Mouse (Mus musculus) splenic B cell, adult 2 months (primary cell): ENCODE results near the gene Ube2d2b.
A peak's percentile ranks its signal among the peaks of the same experiment; 100 is the strongest.

Experiments used
- DNase-seq: peaks from one replicate; pipeline ENCODE4 v3.0.0-alpha.2; 2011; ENCODE audit warnings: low read depth, low spot score
- H3K27me3 ChIP-seq: 2 replicates; pipeline ENCODE4 v1.6.1; 2012; ENCODE audit warnings: mild to moderate bottlenecking, low read length, moderate library complexity, mixed read lengths; ENCODE audit not compliant: control insufficient read depth, poor library complexity, insufficient read depth, severe bottlenecking
- H3K36me3 ChIP-seq: 2 replicates; pipeline ENCODE4 v1.6.1; 2012; ENCODE audit warnings: mild to moderate bottlenecking, low read length, moderate library complexity, mixed read lengths; ENCODE audit not compliant: control insufficient read depth, poor library complexity, insufficient read depth, severe bottlenecking

The Ube2d2b gene

DNA sequence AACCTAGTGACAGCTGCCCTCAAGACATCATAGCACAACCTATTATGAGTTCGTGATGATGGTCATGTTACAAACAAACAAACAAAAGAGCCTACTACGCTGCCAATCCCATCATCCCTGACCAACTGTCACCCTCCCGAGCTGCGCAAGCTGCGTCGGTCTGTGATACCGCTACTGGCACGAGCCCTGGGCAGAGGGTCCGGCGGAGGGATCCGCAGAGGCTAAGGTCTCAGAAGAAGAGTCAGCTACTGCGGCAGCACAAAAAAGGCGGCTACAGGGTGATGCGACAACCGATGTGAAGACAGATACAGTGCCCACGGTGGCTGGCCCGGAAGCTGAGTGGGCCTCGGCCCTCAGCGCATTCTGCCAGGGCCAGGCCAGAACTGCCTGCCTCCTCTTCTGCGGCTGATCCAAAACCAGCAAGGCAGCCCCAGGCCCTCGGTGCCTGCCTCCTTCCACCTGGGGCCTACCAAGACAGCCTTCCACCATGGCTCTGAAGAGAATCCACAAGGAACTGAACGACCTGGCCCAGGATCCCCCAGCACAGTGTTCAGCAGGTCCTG is at the start of gene Ube2d2b:
Ube2d2b (plus strand) TSS at position 102 of the 563 bp plus-strand sequence.
- DNase-seq = no peak

GRCm38 (mm10) chr5:107782360-107782759 is 47.5 kb upstream of the Ube2d2b start:
- DNase-seq = peak; percentile 20
- Histone ChIP-seq H3K27me3 (no peaks in the 10 kb centered on the region), H3K36me3 (peaks cover 5% of the 10 kb centered on the region; the same call in 1 of the 2 replicates)

More for the DNA sequence above, at the start of gene Ube2d2b:
- H3K36me3 ChIP-seq = no peaks in the 10 kb centered on the region
- no peaks in the 10 kb centered on the region for H3K27me3 ChIP-seq

DNA sequence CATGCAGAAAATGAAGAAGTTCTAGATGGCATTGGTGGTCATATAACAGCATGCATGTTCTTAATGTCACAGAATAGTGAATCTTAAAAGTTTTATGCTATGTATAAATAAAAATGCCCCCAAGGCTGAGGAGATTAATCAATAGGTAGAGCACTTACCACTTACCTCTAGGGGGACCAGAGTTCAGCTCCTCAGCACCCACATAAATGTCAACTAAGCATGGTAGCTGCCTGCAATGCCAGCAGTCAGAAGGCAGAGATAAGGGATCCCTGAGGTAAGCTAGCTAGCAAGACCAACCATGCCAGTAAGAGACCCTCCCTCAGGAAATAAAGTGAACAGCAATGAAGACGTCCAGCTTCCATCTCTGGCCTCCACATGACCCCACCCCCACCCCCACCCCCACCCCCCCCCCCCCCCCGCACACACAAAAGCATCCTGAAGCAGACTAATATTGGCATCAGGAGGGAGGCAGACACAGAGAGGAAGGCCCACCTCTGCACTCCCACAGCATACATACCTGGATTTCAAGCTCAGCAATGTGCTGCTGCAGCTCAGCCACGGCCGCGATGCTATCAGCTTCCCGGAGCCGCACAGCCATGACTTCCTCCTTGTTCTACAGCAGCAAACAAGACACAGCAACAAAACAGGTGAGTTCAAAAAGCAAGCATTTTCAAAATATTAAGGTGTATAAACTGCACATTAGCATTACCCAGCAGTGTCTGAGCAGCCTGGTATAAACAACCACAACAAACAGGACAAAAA is 42.0 kb upstream of the Ube2d2b start:
- DNase-seq = no peak
- Histone ChIP-seq H3K27me3 (no peaks in the 10 kb centered on the region), H3K36me3 (peaks cover 3% of the 10 kb centered on the region; the same call in 1 of the 2 replicates)

DNA sequence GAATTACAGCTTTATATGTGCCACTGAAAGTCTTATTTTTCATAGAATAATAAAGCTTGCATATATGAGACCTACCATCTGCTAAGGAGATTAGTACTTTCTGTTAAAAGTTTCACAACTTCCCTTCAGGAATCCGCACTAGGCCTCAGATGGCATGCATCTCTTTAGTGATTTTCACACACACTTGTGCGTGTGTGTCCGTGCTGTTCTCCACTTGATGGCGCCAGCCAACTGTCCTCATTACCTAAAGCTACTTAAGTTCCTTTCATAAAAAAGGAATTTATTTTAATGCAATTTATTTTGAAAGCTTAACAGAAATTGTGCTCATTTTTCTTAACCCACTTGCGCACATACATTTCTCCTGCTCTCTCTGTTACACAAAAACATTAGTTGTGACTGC is 40.4 kb upstream of the Ube2d2b start:
- Histone ChIP-seq H3K27me3 (no peaks in the 10 kb centered on the region), H3K36me3 (peaks cover 3% of the 10 kb centered on the region; the same call in 1 of the 2 replicates)
- DNase-seq = peak; percentile 53

DNA sequence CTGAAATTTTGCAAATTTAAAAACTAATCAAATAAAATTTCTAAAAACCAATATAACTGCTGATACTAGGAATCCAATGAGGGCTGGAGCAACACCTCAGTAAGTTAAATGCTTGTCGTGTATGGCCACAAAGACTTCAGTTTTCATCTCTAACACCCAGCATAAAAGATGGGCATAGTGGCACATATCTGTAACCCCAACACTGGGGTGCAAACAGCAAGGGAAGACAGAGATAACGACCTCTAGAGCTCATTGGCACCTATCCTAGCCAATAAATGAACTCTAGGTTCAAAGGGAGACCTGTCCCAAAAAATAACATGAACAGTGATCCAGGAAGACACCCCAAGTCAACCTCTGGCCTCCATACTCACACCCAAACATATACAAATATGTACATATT is 37.9 kb upstream of the Ube2d2b start:
- DNase-seq = no peak
- Histone ChIP-seq H3K36me3 (no peaks in the 10 kb centered on the region), H3K27me3 (no peaks in the 10 kb centered on the region)

GRCm38 (mm10) chr5:107792516-107792915 is 37.4 kb upstream of the Ube2d2b start:
- no peak for DNase-seq
- Histone ChIP-seq H3K36me3 (no peaks in the 10 kb centered on the region), H3K27me3 (no peaks in the 10 kb centered on the region)

DNA sequence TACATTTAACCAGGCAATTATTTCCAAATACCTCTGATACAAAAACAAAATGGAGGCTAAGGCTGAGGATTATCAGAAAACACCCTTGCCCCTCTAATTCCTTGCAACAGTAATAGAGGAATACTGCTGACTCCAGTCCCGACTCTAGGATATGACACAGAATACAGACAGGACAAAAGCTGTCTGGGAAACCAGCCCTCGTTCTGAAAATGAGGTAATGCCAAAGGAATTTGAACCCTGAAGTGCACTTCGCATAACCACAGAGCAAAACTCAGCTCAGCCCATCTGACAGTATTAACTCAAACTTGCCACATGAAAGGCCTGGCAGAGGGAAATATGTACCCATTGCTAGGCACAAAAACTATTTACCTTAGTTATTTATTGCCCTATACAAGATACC is 36.6 kb upstream of the Ube2d2b start:
- DNase-seq = no peak
- H3K36me3 ChIP-seq = no peaks in the 10 kb centered on the region
- no peaks in the 10 kb centered on the region for H3K27me3 ChIP-seq

DNA sequence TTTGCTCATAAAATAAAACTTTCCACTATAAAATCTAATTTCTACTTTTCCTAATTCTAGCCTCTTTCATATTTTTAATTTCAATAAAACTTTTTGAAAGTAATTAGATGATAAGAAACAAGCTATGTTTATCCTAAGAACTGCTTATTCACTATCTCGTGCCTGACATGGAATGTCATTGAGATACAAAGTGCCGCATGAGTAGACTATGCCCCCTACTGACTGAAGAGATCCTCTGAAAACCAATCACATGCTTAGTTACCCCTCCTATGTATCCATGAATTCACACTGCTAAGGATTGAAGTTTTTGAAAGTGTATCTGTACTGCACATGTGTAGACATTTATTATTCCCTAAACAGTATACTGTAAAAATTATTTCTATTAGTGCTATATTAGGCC is 36.0 kb upstream of the Ube2d2b start:
- peak; percentile 38 for DNase-seq
- H3K36me3 ChIP-seq = no peaks in the 10 kb centered on the region
- no peaks in the 10 kb centered on the region for H3K27me3 ChIP-seq

DNA sequence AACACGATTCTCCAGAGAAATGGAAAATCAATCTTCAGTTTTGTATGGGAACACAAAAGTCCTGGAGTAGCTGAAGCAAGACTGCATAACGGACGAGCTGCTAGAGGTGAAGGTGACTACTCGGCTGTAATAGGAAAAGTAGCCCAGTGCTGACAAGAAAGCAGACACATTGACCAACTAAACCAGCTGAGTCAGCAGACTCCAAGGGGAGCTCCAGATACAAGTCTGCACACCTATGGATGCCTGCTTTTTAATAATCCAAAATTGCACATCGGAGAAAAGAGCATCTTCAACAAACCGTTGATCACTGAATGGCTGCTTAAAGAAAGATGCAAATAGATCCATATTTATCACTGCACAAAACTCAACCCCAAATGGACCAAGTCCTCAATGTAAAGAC is 31.6 kb upstream of the Ube2d2b start:
- no peaks in the 10 kb centered on the region for H3K27me3 ChIP-seq
- no peaks in the 10 kb centered on the region for H3K36me3 ChIP-seq
- DNase-seq = no peak

GRCm38 (mm10) chr5:107801234-107801633 is 28.7 kb upstream of the Ube2d2b start:
- no peaks in the 10 kb centered on the region for H3K27me3 ChIP-seq
- no peaks in the 10 kb centered on the region for H3K36me3 ChIP-seq
- DNase-seq = no peak

GRCm38 (mm10) chr5:107802621-107803020 is 27.3 kb upstream of the Ube2d2b start:
- Histone ChIP-seq H3K27me3 (no peaks in the 10 kb centered on the region), H3K36me3 (no peaks in the 10 kb centered on the region)
- no peak for DNase-seq

GRCm38 (mm10) chr5:107807496-107807895 is 22.4 kb upstream of the Ube2d2b start:
- no peaks in the 10 kb centered on the region for H3K27me3 ChIP-seq
- no peaks in the 10 kb centered on the region for H3K36me3 ChIP-seq
- DNase-seq = no peak

DNA sequence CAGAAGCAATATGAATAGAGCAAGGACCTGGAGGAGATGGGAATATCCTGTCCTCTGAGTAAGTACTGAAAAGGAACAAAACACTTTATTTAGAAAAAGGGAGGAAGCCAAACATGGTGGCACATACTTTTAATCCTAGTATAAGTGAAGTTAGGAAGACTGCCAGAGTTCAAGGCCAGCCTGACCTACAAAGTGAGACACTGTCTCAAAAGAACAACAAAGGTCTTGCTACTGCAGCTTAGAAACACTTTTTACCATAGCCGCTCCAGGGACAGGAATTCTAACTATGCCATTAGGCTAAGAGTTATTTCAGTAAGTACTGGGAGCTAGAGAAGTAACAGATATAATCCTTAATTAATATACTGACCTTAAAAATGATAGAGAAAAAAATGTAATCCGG is 15.2 kb upstream of the Ube2d2b start:
- peaks cover 5% of the 10 kb centered on the region; the same call in 1 of the 2 replicates for H3K36me3 ChIP-seq
- H3K27me3 ChIP-seq = no peaks in the 10 kb centered on the region
- no peak for DNase-seq

GRCm38 (mm10) chr5:107822521-107822920 is 7.4 kb upstream of the Ube2d2b start:
- Histone ChIP-seq H3K36me3 (no peaks in the 10 kb centered on the region), H3K27me3 (no peaks in the 10 kb centered on the region)
- DNase-seq = no peak

DNA sequence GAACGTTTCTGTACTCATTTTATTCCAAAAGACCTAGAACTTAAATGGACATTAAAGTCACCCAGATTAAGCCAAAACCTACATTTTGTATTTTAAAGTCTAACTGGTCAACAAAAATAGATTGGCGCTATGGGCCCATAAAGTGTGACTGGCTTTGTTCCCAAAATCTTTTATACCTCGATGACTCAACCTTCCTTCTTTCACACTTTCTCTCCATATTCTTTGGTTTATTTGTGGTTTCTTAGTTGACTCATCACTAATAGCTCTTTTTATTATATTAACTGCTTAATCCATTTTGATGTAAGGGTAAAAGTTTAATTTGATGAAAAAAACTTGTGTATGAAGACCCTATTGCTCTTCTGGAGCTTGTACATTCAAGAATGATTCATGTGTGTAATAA is 1.5 kb downstream of the Ube2d2b start:
- DNase-seq = no peak
- H3K36me3 ChIP-seq = no peaks in the 10 kb centered on the region
- H3K27me3 ChIP-seq = no peaks in the 10 kb centered on the region
